Mouse (Mus musculus): ENCODE measurements around the gene Nab2.
"Not testable (repeated sequence)": the region's sequence is repeated elsewhere in the genome, so short reads cannot be mapped to it uniquely, and the experiment has no call there.

Gene Nab2

DNA sequence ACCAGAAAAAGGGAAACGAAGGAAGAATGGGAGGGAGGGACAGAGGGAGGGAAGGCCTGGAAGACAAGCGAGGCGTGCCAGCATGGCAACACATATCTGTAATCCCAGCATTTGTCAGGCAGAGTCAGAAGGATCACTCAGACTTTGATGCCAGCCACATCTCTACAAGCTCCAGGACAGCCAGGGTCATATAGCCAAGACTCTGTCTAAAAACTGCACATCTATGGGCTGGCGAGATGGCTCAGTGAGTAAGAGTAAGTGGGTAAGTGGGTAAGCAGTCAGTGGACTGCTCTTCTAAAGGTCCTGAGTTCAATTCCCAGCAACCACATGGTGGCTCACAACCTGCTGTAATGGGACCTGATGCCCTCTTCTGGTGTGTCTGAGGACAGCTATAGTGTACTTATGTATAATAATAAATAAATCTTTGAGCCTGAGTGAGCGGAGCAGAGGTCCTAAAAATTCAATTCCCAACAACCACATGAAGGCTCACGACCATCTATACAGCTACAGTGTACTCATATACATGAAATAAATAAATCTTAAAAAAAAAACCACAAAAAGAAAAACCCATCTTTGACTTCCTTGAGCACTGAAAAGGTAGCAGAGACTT is 5.8 kb upstream of the Nab2 start:
- no peak for DNase-seq (ENCODE audit: low spot score in 2 of 2)

- no peak for DNase-seq (ENCODE audit: low spot score in 2 of 2)
Measured at GRCm38 (mm10) chr10:127671276-127671675, 2.9 kb upstream of the Nab2 start.

GRCm38 (mm10) chr10:127670185-127670584 is 1.8 kb upstream of the Nab2 start:
- no peak for DNase-seq (ENCODE audit: low spot score in 2 of 2)

GRCm38 (mm10) chr10:127669170-127669569 is 802 bp upstream of the Nab2 start:
- DNase-seq (ENCODE audit: low spot score in 2 of 2), result no peak

DNA sequence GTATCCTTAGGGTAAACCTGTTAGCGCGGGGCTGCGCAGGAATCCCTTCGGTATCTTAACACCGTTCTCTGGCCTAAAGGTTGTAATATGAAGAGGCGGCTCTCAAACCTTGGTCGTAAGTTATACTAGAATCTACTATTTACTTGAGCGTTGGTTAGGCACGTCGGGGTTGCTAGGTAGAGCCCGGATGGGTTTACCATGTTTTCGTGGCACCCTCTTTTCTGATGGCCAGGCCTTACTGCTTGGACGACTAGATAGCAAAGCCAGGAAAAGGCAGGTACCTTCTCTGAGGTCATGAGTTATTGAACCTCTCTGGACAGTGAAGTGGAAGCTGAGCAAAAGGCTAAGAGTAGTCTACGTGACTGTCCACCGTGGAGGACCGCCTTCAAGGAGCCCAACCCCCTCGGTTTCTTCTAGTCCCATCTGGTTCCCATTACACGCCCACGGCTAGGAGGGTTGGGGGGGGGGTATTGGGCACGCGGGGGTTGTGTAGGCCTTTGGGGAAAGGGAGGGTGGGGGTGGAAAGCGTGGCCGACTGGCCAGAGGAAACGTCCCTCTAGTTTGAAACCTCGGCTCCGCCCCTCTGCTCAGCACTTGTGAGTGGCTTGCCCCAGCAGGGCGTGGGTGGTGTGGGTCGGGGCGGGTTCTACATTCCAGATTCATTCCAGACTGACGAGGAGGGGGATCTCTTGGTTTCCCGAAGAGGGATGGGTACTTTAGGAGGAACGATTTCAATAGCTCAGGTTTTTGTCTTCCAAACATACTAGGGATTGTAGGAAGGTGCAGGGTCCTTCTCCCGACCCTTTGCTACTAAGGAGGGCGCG is 887 bp downstream of the Nab2 start:
- peak; percentile 93 to 94 for DNase-seq (ENCODE audit: low spot score in 2 of 2)

- peak; percentile 89 to 93 for DNase-seq (ENCODE audit: low spot score in 2 of 2)
Measured at GRCm38 (mm10) chr10:127666501-127667268, 1.7 kb downstream of the Nab2 start, which contains the start of gene Nemp1. Gene Nemp1 (plus strand): TSS chr10:127666901.

- DNase-seq (ENCODE audit: low spot score in 2 of 2), result no peak
Measured at GRCm38 (mm10) chr10:127665366-127666181, 2.8 kb downstream of the Nab2 start.

GRCm38 (mm10) chr10:127664891-127665290 is 3.5 kb downstream of the Nab2 start:
- no peak for DNase-seq (ENCODE audit: low spot score in 2 of 2)

DNA sequence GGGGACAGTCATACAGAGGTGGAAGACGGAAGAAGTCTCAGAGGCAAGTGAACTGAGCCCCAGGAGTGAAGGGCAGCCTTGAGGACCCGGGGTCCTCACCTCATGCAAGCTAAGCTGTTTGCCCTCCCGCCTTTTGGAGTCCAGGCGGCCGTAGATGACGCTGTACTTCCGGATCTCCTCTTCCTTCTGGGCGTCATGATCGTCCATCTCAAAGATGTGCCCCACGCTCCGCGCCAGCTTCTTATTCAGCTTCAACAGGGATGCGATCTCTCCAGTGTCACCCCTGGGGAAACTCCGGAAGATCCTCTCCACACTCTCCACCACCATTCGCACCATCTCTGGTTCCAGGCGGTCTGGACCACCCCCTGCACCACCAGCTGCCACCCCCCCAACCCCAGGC is 4.2 kb downstream of the Nab2 start:
- no peak for DNase-seq (ENCODE audit: low spot score in 2 of 2)

DNA sequence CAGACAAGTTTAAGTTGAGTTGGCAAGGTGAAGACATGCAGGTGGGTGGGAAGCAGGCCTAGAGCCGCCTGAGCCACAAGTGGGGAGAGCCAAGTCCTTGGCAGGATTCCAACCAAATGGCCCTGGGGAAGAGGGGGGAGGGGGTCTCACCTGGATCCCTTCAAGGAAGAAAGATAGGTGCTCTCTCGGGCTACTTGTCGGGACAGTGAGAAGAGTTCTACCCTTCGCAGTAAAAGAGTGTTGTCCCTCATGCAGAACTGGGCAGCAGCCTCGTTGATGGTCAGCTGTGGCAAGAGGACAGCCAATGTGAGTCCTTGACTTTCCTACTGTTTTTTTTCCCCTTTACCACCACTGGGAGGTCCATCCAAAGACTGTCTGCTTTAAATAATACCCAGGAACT is 4.8 kb downstream of the Nab2 start:
- no peak for DNase-seq (ENCODE audit: low spot score in 2 of 2)

GRCm38 (mm10) chr10:127662666-127663253 is 5.6 kb downstream of the Nab2 start:
- no peak for DNase-seq (ENCODE audit: low spot score in 2 of 2)

DNA sequence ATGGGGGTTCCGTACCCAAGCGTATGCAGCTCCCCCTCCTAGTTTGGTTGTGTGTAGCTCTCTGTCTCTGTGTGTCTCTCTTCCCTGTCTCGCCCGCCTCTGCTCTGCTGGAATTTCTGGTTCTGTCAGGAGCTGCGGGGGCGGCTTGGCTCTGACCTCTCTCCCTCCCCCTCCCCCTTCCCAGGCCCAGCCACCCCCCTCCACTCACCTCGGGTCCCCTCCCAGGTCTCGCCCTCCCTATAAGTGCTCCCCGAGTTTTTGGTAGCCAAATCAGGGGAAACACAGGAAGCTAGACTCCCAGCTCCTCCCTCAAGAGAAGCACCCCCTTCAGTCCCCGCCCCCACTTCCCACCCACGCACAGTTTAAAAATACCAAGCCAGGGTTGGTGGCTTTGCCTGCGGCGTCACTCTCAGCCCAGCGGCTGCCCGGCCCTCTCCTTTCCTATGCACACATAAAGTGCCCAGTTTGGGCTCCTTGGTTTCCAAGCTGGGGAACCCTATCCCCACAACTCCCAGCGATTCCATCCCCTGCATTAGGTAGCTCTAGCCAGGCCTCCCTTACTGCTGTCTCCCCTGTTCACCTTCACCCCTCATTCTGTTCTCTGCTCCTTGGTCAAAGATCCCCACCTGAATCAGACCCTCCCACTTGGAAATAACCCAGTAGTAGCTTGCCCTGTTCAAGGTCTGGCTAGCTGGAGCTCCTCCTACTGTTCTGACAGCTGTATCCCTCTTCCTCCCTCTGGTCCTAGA is 6.3 kb downstream of the Nab2 start:
- DNase-seq (ENCODE audit: low spot score in 2 of 2), result peak; percentile 75 to 78

GRCm38 (mm10) chr10:127661291-127661914 is 7.0 kb downstream of the Nab2 start:
- no peak for DNase-seq (ENCODE audit: low spot score in 2 of 2)

- DNase-seq (ENCODE audit: low spot score in 2 of 2), result no peak
Measured at GRCm38 (mm10) chr10:127659551-127659950, 8.8 kb downstream of the Nab2 start.

DNA sequence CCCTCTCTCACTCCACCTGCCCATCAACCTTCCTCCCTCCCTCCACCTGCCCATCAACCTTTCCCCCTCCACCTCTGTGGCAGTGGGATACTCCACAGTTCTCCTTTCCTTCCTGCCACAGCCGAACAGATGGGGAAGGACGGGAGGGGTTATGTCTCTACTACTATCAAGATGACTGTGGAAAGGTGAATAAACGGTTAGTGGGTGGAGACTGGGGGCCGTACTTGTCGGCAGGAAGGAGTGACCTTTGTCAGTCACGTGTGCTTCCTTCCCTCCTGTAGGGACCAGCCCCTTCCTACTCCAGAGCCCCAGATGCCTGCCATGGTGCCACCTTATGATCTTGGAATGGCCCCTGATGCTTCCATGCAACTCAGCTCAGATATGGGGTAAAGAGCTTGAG is 10.3 kb downstream of the Nab2 start:
- no peak for DNase-seq (ENCODE audit: low spot score in 2 of 2)

DNA sequence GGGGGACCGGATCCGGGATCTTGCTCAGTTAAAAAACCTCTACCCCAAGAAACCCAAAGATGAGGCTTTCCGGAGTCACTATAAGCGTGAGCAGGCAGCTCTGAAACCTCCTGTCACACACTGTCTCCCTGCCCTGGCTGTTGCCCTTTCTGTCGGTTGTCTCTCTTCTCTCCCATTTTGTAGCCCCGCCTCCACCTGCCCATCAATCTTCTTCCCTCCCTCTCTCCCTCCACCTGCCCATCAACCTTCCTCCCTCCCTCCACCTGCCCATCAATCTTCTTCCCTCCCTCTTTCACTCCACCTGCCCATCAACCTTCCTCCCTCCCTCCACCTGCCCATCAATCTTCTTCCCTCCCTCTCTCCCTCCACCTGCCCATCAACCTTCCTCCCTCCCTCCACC is 10.8 kb downstream of the Nab2 start:
- not testable (repeated sequence) for DNase-seq (ENCODE audit: low spot score in 2 of 2)

DNA sequence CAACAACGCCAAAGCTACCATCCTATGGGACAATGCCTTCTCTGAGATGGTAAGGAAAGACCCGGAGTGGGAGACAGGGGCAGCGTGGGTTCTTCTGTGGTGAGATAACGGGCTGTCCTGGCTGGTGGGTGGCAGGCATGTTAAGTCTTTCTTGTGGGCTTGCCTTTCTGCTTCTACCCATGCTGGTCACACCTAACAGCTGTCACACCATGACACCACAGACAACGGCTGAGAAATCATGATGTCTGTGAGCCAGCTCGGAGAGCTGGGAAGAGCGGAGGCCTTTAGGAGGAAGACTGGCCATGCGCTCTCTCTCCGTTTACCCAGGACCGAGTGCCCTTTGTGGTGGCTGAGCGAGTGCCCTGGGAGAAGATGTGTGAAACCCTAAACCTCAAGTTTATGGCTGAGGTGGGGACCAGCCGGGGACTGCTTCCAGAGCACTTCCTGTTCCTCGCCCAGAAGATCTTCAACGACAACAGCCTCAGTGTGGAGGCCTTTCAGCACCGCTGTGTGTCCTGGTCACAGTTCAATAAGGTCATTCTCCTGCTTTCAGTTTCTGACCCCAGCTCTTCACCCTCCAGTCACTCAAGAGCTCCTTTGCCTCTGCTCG is 13.3 kb downstream of the Nab2 start:
- DNase-seq (ENCODE audit: low spot score in 2 of 2), result no peak

DNA sequence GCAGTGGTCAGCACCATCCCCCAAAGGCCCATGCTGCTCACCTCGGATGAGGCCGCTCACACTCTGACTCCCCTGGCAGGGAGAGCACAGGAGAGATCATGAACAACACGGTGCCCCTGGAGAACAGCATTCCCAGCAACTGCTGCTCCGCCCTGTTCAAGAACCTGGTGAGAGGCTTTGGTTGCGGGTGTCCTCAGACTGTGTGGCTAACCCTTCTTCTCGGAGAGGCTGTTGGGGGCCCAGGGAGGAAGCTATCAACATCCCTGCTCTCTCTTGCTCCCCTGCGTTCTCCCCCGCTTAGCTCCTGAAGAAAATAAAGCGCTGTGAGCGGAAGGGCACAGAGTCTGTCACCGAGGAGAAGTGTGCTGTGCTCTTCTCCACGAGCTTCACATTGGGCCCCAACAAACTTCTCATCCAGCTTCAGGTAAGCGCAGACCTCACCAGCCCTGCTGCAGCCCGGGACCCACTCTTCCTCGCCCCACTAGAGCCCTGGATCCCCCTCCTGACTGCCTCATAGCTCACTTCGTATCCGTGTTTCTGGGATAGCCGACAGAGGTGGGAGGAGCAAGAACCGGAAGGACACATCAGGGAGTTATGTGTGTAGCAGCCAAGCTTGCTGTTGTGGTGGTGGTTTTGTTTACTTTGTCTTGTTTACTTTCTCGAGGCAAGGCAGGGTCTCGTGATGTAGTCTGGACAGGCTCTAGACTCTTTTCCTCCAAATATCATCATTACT is 15.3 kb downstream of the Nab2 start:
- DNase-seq (ENCODE audit: low spot score in 2 of 2), result no peak

- DNase-seq (ENCODE audit: low spot score in 2 of 2), result no peak
Measured at GRCm38 (mm10) chr10:127645791-127646190, 22.6 kb downstream of the Nab2 start.
